Mouse (Mus musculus) stomach, postnatal 0 days (tissue): ENCODE data around the gene Pecr. TPM values are rescaled to one million over a fixed set of nuclear protein-coding genes. Genes with fewer than 3 reads are reported as not detected.
A peak's percentile ranks its signal among the peaks of the same experiment; 100 is the strongest.

Source experiments
- ATAC-seq: fragments of 200-750 bp; cut with Nextera tagmentation; 2 replicates; pipeline ENCODE4 v1.8.0; 2017; ENCODE audit not compliant: low FRiP score, low TSS enrichment
- DNase-seq: peaks from one replicate; pipeline ENCODE4 v3.0.0-alpha.2; 2016; ENCODE audit warnings: low spot score
- H3K27ac ChIP-seq: fragments of 300-500 bp; sonication (generic); replicated peaks from 2 replicates; pipeline ENCODE4 v1.5.1; 2014; ENCODE audit warnings: mild to moderate bottlenecking, control low read depth
- H3K27me3 ChIP-seq: fragments of 300-500 bp; sonication (generic); 2 replicates; pipeline ENCODE4 v1.6.1; 2014; ENCODE audit warnings: low read length; ENCODE audit not compliant: control insufficient read depth, insufficient read depth
- H3K36me3 ChIP-seq: fragments of 300-500 bp; sonication (generic); 2 replicates; pipeline ENCODE4 v1.6.1; 2014; ENCODE audit warnings: low read length, mixed read lengths; ENCODE audit not compliant: control insufficient read depth, insufficient read depth
- H3K4me1 ChIP-seq: fragments of 300-500 bp; sonication (generic); replicated peaks from 2 replicates; pipeline ENCODE4 v1.6.1; 2014; ENCODE audit warnings: antibody characterized with exemption; ENCODE audit not compliant: control insufficient read depth, insufficient read depth
- H3K4me2 ChIP-seq: fragments of 300-500 bp; sonication (generic); replicated peaks from 2 replicates; pipeline ENCODE4 v1.6.1; 2014; ENCODE audit warnings: low read depth, mild to moderate bottlenecking, control low read depth, moderate library complexity
- H3K4me3 ChIP-seq: fragments of 300-500 bp; sonication (generic); 2 replicates; pipeline ENCODE4 v1.5.1; 2014; ENCODE audit warnings: low read depth, low read length, control low read depth
- H3K9ac ChIP-seq: fragments of 300-500 bp; sonication (generic); 2 replicates; pipeline ENCODE4 v1.6.1; 2014; ENCODE audit warnings: mild to moderate bottlenecking, low read length, control low read depth, mixed read lengths
- H3K9me3 ChIP-seq: fragments of 300-500 bp; sonication (generic); 2 replicates; pipeline ENCODE4 v1.6.1; 2016; ENCODE audit warnings: low read length; ENCODE audit not compliant: control insufficient read depth
- CTCF ChIP-seq: IDR thresholded peaks from 2 replicates; pipeline ENCODE4 v1.5.1; 2016; ENCODE audit warnings: antibody characterized with exemption, low read depth, mild to moderate bottlenecking, moderate library complexity
- EP300 ChIP-seq: optimal IDR thresholded peaks from 2 replicates; pipeline ENCODE3; 2016; ENCODE audit warnings: antibody characterized with exemption
- WGBS: fragments of 180-500 bp; shearing (Covaris S2); extraction: QIAGEN DNeasy Blood & Tissue Kit; methylation state at CpG from one replicate; pipeline ENCODE4 v1.1.7; 2014; 5-methylcytosine and 5-hydroxymethylcytosine counted together
- polyA plus RNA-seq: library from polyadenylated mRNA; unstranded; fragments of >200 nt; fragmentation: Nextera tagmentation; extraction: Ambion mirVana; gene quantifications from 2 replicates; pipeline ENCODE4 v1.2.1, GENCODE M21; 2015

Gene Pecr
- polyA plus RNA-seq, 1 experiment from 2014 or later = 44.8 TPM

DNA sequence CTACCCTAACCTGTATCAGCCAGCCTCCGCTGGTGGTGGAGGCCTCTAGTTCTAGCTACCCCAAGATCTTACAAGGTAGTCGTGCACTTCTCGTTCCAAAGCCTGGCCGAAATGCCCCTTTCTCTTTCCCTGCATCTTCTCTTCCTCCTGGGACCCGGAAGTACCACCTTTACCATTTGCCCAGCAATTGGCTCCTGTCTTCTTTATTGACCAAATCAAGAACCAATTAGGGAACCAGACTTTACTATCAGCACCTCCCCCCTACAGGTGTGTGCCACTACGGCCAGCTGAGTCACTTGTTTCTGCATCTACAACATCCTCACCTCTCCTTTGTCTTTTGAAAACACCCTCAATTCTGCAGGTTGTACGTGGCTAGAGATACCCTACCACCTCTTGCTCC lies 67.4 kb downstream of the Pecr start:
- no peak overlapping the region for H3K4me3 ChIP-seq
- H3K9ac ChIP-seq = no peak overlapping the region
- TF ChIP-seq EP300 (no peak), CTCF (no peak)
- no peak overlapping the region for H3K4me2 ChIP-seq
- no peaks in the 10 kb centered on the region for H3K27me3 ChIP-seq
- H3K9me3 ChIP-seq = no peaks in the 10 kb centered on the region
- no peaks in the 10 kb centered on the region for H3K36me3 ChIP-seq
- DNase-seq (no peak), ATAC-seq (no peak)
- no peak overlapping the region for H3K27ac ChIP-seq
- H3K4me1 ChIP-seq = no peaks in the 10 kb centered on the region
- 88% methylated on average over 7 of the region's 7 CpGs for WGBS

DNA sequence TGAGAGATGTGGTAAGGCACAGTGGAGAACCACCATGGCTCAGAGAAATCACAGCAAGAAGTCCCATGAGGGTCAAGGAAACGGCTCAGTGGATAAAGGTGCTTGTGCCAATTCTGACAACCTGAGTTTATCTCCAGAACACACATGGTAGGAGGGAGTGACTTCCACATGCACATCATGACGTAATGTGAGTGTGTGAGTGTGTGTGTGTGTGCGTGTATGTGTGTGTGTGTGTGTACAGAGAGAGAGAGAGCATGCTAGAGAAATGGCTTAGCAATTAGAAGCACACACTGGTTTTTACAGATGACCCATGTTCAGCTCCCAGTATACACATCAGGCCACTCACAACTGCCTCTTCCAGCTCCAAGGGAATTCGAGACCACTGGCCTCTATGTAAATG lies 68.9 kb downstream of the Pecr start:
- H3K9me3 ChIP-seq = no peaks in the 10 kb centered on the region
- no peaks in the 10 kb centered on the region for H3K36me3 ChIP-seq
- no peak overlapping the region for H3K9ac ChIP-seq
- no peaks in the 10 kb centered on the region for H3K27me3 ChIP-seq
- no peak overlapping the region for H3K4me2 ChIP-seq
- DNase-seq = peak; percentile 52
- H3K27ac ChIP-seq = no peak overlapping the region
- 66% methylated on average over 4 of the region's 4 CpGs for WGBS
- TF ChIP-seq EP300 (no peak), CTCF (no peak)
- no peak for ATAC-seq
- H3K4me1 ChIP-seq = no peaks in the 10 kb centered on the region
- no peak overlapping the region for H3K4me3 ChIP-seq

DNA sequence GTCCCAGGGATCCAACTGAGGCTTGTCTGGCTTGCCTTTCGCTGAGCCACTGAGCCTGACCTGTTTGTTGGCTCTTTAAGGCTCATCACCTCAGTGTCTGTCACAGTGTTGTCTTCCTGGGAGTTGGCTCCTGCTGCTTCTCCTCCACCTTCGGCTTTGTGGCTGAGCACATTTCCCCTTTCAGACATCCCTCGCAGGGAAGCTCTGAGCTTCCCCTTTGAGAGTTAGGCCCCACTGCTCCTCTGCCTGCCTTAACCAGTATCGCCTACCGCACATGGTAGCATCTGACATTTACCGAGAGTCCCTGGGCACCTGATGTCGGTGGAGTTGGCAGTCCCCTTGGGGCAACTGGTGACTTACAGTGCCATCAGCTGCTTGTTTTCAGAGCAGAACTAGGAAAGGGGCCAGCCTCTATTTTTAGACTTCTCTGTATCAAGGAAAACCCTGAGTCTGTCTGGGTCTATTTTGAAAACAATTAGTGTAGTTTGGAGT lies 69.6 kb downstream of the Pecr start:
- Histone ChIP-seq H3K4me3 (no peak overlapping the region), H3K4me2 (no peak overlapping the region), H3K27me3 (no peaks in the 10 kb centered on the region), H3K4me1 (no peaks in the 10 kb centered on the region), H3K36me3 (no peaks in the 10 kb centered on the region), H3K27ac (no peak overlapping the region), H3K9ac (no peak overlapping the region), H3K9me3 (no peaks in the 10 kb centered on the region)
- no peak for DNase-seq
- WGBS = 58% methylated on average over 7 of the region's 7 CpGs
- ATAC-seq = no peak
- TF ChIP-seq EP300 (no peak), CTCF (no peak)

DNA sequence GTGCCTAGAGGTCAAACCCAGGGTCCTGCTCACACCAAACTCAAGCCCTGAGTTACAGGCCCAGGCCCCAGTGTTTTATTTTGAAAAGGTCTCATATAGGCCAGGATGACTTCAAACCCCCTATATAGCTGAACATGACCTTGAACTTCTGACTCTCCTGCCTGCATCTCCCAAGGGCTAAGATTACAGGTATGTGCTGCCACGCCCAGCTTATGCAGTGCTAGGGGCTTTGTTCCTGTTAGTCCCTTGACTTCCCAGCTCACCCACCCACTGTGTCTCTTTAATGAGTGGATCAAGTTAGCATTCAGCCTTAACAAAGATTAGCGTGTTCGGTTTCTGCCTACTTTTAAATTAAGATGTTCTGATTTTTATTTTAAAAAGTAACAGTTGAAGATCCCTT lies 70.2 kb downstream of the Pecr start:
- WGBS = 89% methylated on average over 3 of the region's 3 CpGs
- H3K4me2 ChIP-seq = no peak overlapping the region
- no peak for DNase-seq

DNA sequence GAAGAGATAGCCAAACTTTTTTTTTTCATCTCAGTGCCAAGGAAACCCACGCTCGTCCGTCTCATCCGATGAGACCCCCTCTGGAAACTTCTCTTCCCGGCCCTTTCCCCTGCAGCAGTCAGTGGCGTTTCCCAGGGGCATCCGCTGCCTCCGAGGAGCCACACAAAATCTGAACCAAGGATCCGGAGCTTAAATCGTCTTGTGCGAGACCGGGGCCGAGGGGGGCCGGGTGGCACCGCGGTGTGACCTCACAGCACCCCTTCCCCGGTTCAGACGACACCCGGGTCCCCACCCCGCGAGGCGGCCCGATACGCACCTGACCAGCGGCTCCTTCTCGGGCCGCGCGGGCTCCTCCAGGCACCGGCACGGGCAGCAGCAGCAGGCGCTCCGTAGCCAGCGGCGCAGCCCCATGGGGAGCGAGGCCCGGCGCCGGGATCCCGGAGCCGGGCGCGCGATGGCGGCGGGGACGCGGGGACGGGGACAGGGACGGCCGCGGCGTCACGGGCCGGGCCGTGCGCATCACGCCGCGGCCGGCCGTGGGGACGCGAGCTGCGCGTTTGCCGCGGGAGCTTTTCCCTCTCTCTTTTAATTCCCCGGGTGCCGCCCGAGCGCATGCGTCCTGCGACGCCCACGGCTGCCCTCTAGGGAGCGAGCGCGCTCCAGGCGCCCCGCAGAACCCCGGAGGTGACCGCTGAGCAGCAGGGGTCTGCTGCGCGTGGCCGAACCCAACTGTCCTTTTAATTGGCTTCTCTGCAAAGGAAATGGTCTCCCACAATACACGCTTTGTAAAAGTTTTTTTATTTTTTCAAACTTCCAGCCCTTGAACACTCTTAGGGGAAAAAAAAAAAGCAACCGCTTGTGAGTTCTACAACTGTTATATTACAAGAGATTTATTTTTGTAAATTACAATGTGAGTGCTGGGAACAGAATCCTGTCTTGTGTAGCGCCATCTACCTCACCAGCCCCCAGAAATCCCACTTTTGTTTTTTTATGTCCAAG lies 72.1 kb downstream of the Pecr start, which contains the start of gene Mreg:
TSS of gene Mreg (minus strand) at position 607 of the 999 bp plus-strand sequence.
- WGBS = under 1% methylated on average over 79 of the region's 89 CpGs
- TF ChIP-seq CTCF = peak; percentile 63
- TF ChIP-seq EP300 = no peak

More for the DNA sequence above, 70.2 kb downstream of the Pecr start:
- Histone ChIP-seq H3K36me3 (no peaks in the 10 kb centered on the region), H3K9ac (no peak overlapping the region), H3K27ac (no peak overlapping the region), H3K9me3 (no peaks in the 10 kb centered on the region), H3K4me1 (no peaks in the 10 kb centered on the region), H3K4me3 (no peak overlapping the region), H3K27me3 (no peaks in the 10 kb centered on the region)
- ATAC-seq = no peak
- TF ChIP-seq EP300 = no peak
- TF ChIP-seq CTCF = no peak

More for the DNA sequence above, 72.1 kb downstream of the Pecr start, which contains the start of gene Mreg:
- Histone ChIP-seq H3K27ac (peak within 1 kb of the TSS; percentile 53), H3K9ac (peak within 1 kb of the TSS; percentile 76), H3K4me2 (peak within 1 kb of the TSS; percentile 89), H3K36me3 (no peaks in the 10 kb centered on the region), H3K4me1 (no peaks in the 10 kb centered on the region), H3K4me3 (peak within 1 kb of the TSS; percentile 78), H3K9me3 (no peaks in the 10 kb centered on the region), H3K27me3 (no peaks in the 10 kb centered on the region)
- peak; percentile 75 for DNase-seq
- peak; percentile 71 for ATAC-seq
